Mouse (Mus musculus) embryonic facial prominence, embryonic 15.5 days (tissue): ENCODE measurements around the gene Gm3055. TPM values are rescaled to one million over a fixed set of nuclear protein-coding genes. Genes with fewer than 3 reads are reported as not detected.
"Not testable (repeated sequence)": the region's sequence is repeated elsewhere in the genome, so short reads cannot be mapped to it uniquely, and the experiment has no call there.

Experiments
- ATAC-seq: fragments of 200-750 bp; cut with Nextera tagmentation; 2 replicates; pipeline ENCODE4 v1.8.0; 2017; ENCODE audit warnings: low read depth, moderate TSS enrichment; ENCODE audit not compliant: insufficient number of reproducible peaks, low FRiP score, low TSS enrichment
- H3K27ac ChIP-seq: fragments of 300-500 bp; sonication (generic); replicated peaks from 2 replicates; pipeline ENCODE4 v1.5.1; 2015; ENCODE audit warnings: mild to moderate bottlenecking, inconsistent platforms
- H3K27me3 ChIP-seq: fragments of 300-500 bp; sonication (generic); 2 replicates; pipeline ENCODE4 v1.6.1; 2015; ENCODE audit warnings: inconsistent platforms
- H3K36me3 ChIP-seq: fragments of 300-500 bp; sonication (generic); 2 replicates; pipeline ENCODE4 v1.6.1; 2015; ENCODE audit warnings: mild to moderate bottlenecking, inconsistent platforms
- H3K4me1 ChIP-seq: fragments of 300-500 bp; sonication (generic); 2 replicates; pipeline ENCODE4 v1.6.1; 2015; ENCODE audit warnings: inconsistent platforms
- H3K4me2 ChIP-seq: fragments of 300-500 bp; sonication (generic); replicated peaks from 2 replicates; pipeline ENCODE4 v1.6.1; 2015; ENCODE audit warnings: mild to moderate bottlenecking, inconsistent platforms
- H3K4me3 ChIP-seq: fragments of 300-500 bp; sonication (generic); replicated peaks from 2 replicates; pipeline ENCODE4 v1.5.1; 2015; ENCODE audit warnings: mild to moderate bottlenecking, inconsistent platforms
- H3K9ac ChIP-seq: fragments of 300-500 bp; sonication (generic); 2 replicates; pipeline ENCODE4 v1.6.1; 2015; ENCODE audit warnings: inconsistent platforms
- H3K9me3 ChIP-seq: fragments of 300-500 bp; sonication (generic); replicated peaks from 2 replicates; pipeline ENCODE4 v1.6.1; 2016; ENCODE audit warnings: inconsistent platforms
- WGBS: fragments of 180-500 bp; shearing (Covaris S2); methylation state at CpG from one replicate; pipeline ENCODE4 v1.1.7; 2015; 5-methylcytosine and 5-hydroxymethylcytosine counted together
- polyA plus RNA-seq: library from polyadenylated mRNA; unstranded; fragments of >200 nt; fragmentation: Nextera tagmentation; extraction: Ambion mirVana; gene quantifications from 2 replicates; pipeline ENCODE4 v1.2.1, GENCODE M21; 2015

Gm3055 gene
- 7.6 and 9.6 TPM in 2 replicates for polyA plus RNA-seq

GRCm38 (mm10) chr10:81770506-81771403 lies at the start of gene Gm3055:
Gene Gm3055, minus strand, starts transcription at chr10:81771161.
- H3K4me1 ChIP-seq, H3K36me3 ChIP-seq, H3K27me3 ChIP-seq, H3K4me3 ChIP-seq, H3K9ac ChIP-seq, H3K9me3 ChIP-seq, H3K27ac ChIP-seq, H3K4me2 ChIP-seq: not testable (repeated sequence)
- peak; percentile 91 for ATAC-seq
- no CpG with 5 or more reads among the region's 43 CpGs for WGBS

GRCm38 (mm10) chr10:81811899-81812298 lies 40.9 kb upstream of the Gm3055 start, which contains the start of gene Gm4767:
Gene Gm4767, plus strand, starts transcription at chr10:81812186.
- not testable (repeated sequence) for H3K9ac ChIP-seq, ATAC-seq, H3K27ac ChIP-seq, H3K4me2 ChIP-seq, H3K9me3 ChIP-seq, H3K4me1 ChIP-seq, H3K27me3 ChIP-seq, H3K36me3 ChIP-seq
- 35% methylated on average over 11 of the region's 20 CpGs for WGBS
- H3K4me3 ChIP-seq: peak within 1 kb of the TSS; percentile 13; the same call in 1 of the 2 replicates

- not testable (repeated sequence) for H3K4me2 ChIP-seq, H3K27me3 ChIP-seq, ATAC-seq, H3K4me1 ChIP-seq, H3K36me3 ChIP-seq, H3K9me3 ChIP-seq, H3K27ac ChIP-seq, H3K9ac ChIP-seq, H3K4me3 ChIP-seq
- WGBS: no CpG with 5 or more reads among the region's 3 CpGs
These were observed 430 bp upstream of the Gm3055 start for GRCm38 (mm10) chr10:81771404-81771777.

GRCm38 (mm10) chr10:81704531-81705301 lies 66.2 kb downstream of the Gm3055 start, which contains the start of gene Zfp433:
Gene Zfp433, plus strand, starts transcription at chr10:81704825.
- peak; percentile 98 for ATAC-seq
- not testable (repeated sequence) for H3K4me3 ChIP-seq, H3K36me3 ChIP-seq, H3K27ac ChIP-seq, H3K9me3 ChIP-seq, H3K4me1 ChIP-seq, H3K4me2 ChIP-seq, H3K9ac ChIP-seq, H3K27me3 ChIP-seq
- WGBS: no CpG with 5 or more reads among the region's 46 CpGs

Other genes with a start within 250 kb of the Gm3055 start
- gene Gna15, start 246.9 kb downstream of the Gm3055 start, polyA plus RNA-seq: 4.9 and 6.4 TPM in 2 replicates
- gene Gna11, start 226.0 kb downstream of the Gm3055 start, polyA plus RNA-seq: 89.1 and 89.2 TPM in 2 replicates
- 642 and 649 TPM in 2 replicates for gene Aes, start 211.7 kb downstream of the Gm3055 start, polyA plus RNA-seq
- gene Tle2, start 196.6 kb downstream of the Gm3055 start, polyA plus RNA-seq: 63.1 and 73.7 TPM in 2 replicates
- gene Tle6, start 170.1 kb downstream of the Gm3055 start, polyA plus RNA-seq: 16.4 and 19.6 TPM in 2 replicates
- 0.84 and 1.3 TPM in 2 replicates for gene BC025920, start 164.9 kb downstream of the Gm3055 start, polyA plus RNA-seq
- 40.5 and 41.0 TPM in 2 replicates for gene Sirt6, start 143.4 kb downstream of the Gm3055 start, polyA plus RNA-seq
- 14.5 and 15.0 TPM in 2 replicates for gene Ankrd24, start 142.6 kb downstream of the Gm3055 start, polyA plus RNA-seq
- 4.2 and 4.5 TPM in 2 replicates for gene Gm10778, start 122.1 kb downstream of the Gm3055 start, polyA plus RNA-seq
- 13.1 and 13.7 TPM in 2 replicates for gene Zfp433, start 66.3 kb downstream of the Gm3055 start, polyA plus RNA-seq
- gene Gm4767, start 41.0 kb upstream of the Gm3055 start, polyA plus RNA-seq: 2.6 and 3.0 TPM in 2 replicates
- gene Gm32687, start 92.8 kb upstream of the Gm3055 start, polyA plus RNA-seq: 7.9 and 8.0 TPM in 2 replicates
- 3.4 and 3.6 TPM in 2 replicates for gene Zfp781, start 159.3 kb upstream of the Gm3055 start, polyA plus RNA-seq